Mouse (Mus musculus): ENCODE measurements around the gene Tbc1d9. TPM values are rescaled to one million over a fixed set of nuclear protein-coding genes. Genes with fewer than 3 reads are reported as not detected.
"Not testable (repeated sequence)": the region's sequence is repeated elsewhere in the genome, so short reads cannot be mapped to it uniquely, and the experiment has no call there.

Tbc1d9 gene
- polyA plus RNA-seq, 1 experiment from 2014 or later, result 16.4 TPM

DNA sequence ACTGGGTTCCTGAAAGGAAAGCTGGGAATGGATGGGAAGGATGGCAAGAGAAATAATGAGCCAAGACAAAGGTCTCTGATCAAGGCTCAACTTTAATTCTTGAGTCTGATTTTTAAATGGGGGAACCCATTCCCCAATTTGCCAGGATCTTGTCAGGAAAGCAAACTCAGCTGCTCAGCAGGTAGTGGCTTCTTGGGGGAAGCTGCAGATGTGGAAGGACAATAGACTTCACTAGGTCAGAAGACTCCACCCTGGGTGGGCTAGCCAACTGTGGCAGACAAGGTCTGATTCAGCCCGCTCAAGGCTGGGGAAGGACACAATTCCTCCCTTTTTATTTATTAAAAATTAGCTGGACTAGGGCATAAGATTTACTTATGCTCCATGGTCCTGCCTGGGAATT lies 139.8 kb downstream of the Tbc1d9 start:
- Histone ChIP-seq H3K27ac (no peak overlapping the region), H3K36me3 (no peaks in the 10 kb centered on the region), H3K4me1 (replicated peaks) (no peaks in the 10 kb centered on the region), H3K4me3 (no peak overlapping the region), H3K9me3 (no peaks in the 10 kb centered on the region), H3K9ac (no peak overlapping the region), H3K27me3 (no peaks in the 10 kb centered on the region), H3K4me2 (no peak overlapping the region)
- WGBS, result 88% methylated on average over 1 of the region's 1 CpGs
- ATAC-seq (ENCODE audit: low FRiP score), result no peak

DNA sequence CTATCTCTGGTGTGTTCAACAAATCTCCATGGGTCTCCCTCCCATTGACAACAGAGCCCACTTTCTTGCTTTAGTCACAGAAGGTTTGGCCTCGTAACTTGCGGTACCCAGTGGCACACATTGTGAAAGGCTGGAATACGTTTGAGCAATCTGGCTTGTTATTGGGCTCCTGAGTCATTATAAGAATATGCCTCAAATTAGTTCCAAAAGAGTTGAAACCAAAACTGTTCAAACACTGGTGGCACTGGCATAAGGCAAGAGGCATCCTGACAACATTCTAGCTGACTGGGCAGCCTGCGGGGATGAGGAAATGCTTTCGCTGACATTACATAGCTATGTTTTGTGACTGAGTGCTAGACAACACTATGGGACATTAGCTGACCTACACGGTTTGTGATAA lies 144.7 kb downstream of the Tbc1d9 start:
- Histone ChIP-seq H3K9ac (no peak overlapping the region), H3K4me3 (no peak overlapping the region), H3K9me3 (no peaks in the 10 kb centered on the region), H3K4me2 (no peak overlapping the region), H3K36me3 (peaks cover 18% of the 10 kb centered on the region; the same call in 1 of the 2 replicates), H3K4me1 (replicated peaks) (no peaks in the 10 kb centered on the region), H3K27ac (no peak overlapping the region), H3K27me3 (no peaks in the 10 kb centered on the region)
- ATAC-seq (ENCODE audit: low FRiP score), result no peak
- WGBS, result 92% methylated on average over 6 of the region's 6 CpGs

DNA sequence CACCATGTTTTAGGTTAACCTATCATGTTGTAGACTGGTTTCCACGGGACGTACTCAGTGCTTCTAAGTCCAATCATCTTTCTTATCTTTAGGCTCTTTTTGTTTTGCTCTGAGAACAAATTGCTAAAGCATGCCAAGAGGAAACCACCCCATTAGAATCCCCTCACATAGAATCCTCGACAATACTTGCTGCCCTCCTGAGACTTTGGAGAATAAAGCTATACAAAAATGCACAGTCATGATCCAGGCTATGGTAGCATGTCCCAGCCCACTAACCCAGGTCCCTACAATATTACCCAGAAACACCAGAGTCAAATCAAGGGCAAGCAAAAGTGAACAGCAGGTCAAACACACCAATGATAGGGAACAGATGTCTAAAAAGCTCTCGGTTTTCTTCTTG lies 149.9 kb downstream of the Tbc1d9 start:
- peaks cover 54% of the 10 kb centered on the region for H3K36me3 ChIP-seq
- not testable (repeated sequence) for H3K4me3 ChIP-seq; H3K9ac ChIP-seq; H3K4me2 ChIP-seq; H3K4me1 ChIP-seq (replicated peaks); H3K27ac ChIP-seq; ATAC-seq (ENCODE audit: low FRiP score); H3K27me3 ChIP-seq; H3K9me3 ChIP-seq
- 87% methylated on average over 4 of the region's 4 CpGs for WGBS

DNA sequence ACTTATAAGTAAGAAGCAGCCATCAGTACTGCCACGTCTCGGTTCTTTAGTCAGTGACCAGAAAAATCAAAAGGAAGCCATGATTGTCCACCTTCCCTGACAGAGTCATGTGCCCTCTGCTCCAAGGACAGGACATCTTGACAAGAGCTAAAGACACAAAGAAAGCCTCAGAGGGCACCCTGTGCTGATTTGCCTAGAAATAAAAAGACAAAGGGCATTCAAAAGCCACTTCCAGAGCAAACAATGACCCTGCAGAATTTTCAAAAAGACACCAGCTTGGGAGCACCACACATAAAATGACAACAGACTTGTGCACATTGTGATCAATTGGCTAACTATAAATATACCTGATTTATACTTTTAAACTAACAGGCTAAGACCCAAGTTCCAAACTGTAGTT lies 150.5 kb downstream of the Tbc1d9 start:
- H3K4me1 ChIP-seq (replicated peaks), result no peaks in the 10 kb centered on the region
- ATAC-seq (ENCODE audit: low FRiP score), result no peak
- no peaks in the 10 kb centered on the region for H3K9me3 ChIP-seq
- no peaks in the 10 kb centered on the region for H3K27me3 ChIP-seq
- H3K27ac ChIP-seq, result no peak overlapping the region
- H3K36me3 ChIP-seq, result peaks cover 60% of the 10 kb centered on the region
- no peak overlapping the region for H3K4me3 ChIP-seq
- no peak overlapping the region for H3K4me2 ChIP-seq
- no peak overlapping the region for H3K9ac ChIP-seq
- 53% methylated on average over 2 of the region's 2 CpGs for WGBS

- no peaks in the 10 kb centered on the region for H3K4me1 ChIP-seq (replicated peaks)
- no peak overlapping the region for H3K4me2 ChIP-seq
- peaks cover 69% of the 10 kb centered on the region for H3K36me3 ChIP-seq
- no peak overlapping the region for H3K4me3 ChIP-seq
- H3K27ac ChIP-seq, result no peak overlapping the region
- WGBS, result 69% methylated on average over 3 of the region's 3 CpGs
- H3K9me3 ChIP-seq, result no peaks in the 10 kb centered on the region
- no peaks in the 10 kb centered on the region for H3K27me3 ChIP-seq
- no peak for ATAC-seq (ENCODE audit: low FRiP score)
- H3K9ac ChIP-seq, result no peak overlapping the region
Observed at GRCm38 (mm10) chr8:83320543-83320942, 155.4 kb downstream of the Tbc1d9 start.

- Histone ChIP-seq H3K4me2 (no peak overlapping the region), H3K4me3 (no peak overlapping the region), H3K4me1 (replicated peaks) (no peaks in the 10 kb centered on the region), H3K36me3 (peaks cover 65% of the 10 kb centered on the region), H3K27ac (no peak overlapping the region), H3K9me3 (no peaks in the 10 kb centered on the region), H3K9ac (no peak overlapping the region), H3K27me3 (no peaks in the 10 kb centered on the region)
- whole genome bisulfite sequencing, result 89% methylated on average over 6 of the region's 6 CpGs
- ATAC-seq (ENCODE audit: low FRiP score), result no peak
Observed at GRCm38 (mm10) chr8:83322374-83322773, 157.2 kb downstream of the Tbc1d9 start.

Other genes with a start within 250 kb of the Tbc1d9 start
- 6.9 and 7.3 TPM in 2 replicates for gene Gm10645, start 818 bp downstream of the Tbc1d9 start, polyA plus RNA-seq (2015; fragmentation: Nextera tagmentation; extraction: Ambion mirVana)
- gene Ucp1, start 125.0 kb downstream of the Tbc1d9 start, polyA plus RNA-seq (2015; fragmentation: Nextera tagmentation; extraction: Ambion mirVana), result 0.12 and 0.30 TPM in 2 replicates
- 23.7 and 25.8 TPM in 2 replicates for gene Elmod2, start 167.1 kb downstream of the Tbc1d9 start, polyA plus RNA-seq (2015; fragmentation: Nextera tagmentation; extraction: Ambion mirVana)
- gene Mgat4d, start 183.1 kb downstream of the Tbc1d9 start, polyA plus RNA-seq (2015; fragmentation: Nextera tagmentation; extraction: Ambion mirVana), result not detected in 2 replicates
- 9.2 and 9.6 TPM in 2 replicates for gene Clgn, start 224.5 kb downstream of the Tbc1d9 start, polyA plus RNA-seq (2015; fragmentation: Nextera tagmentation; extraction: Ambion mirVana)